Mouse (Mus musculus): Measurements from ENCODE around the gene Pcdh15. TPM values are rescaled to one million over a fixed set of nuclear protein-coding genes. Genes with fewer than 3 reads are reported as not detected.

Pcdh15 gene
- polyA plus RNA-seq, 1 experiment from 2014 or later, result 0.70 TPM

GRCm38 (mm10) chr10:73099846-73100241, 702 bp downstream of the Pcdh15 start:
- no peak for ATAC-seq (ENCODE audit: insufficient number of reproducible peaks, insufficient read depth, low FRiP score, low read depth)
- Histone ChIP-seq H3K9ac (ENCODE audit: low read length) (peak overlapping the region; percentile 59), H3K27me3 (ENCODE audit: control insufficient read depth, insufficient read depth, low read length) (peaks cover 61% of the 10 kb centered on the region), H3K4me3 (ENCODE audit: control insufficient read depth in 1 of 2, insufficient read depth in 1 of 2, low read depth in 1 of 2, low read length in 2 of 2) (peak overlapping the region; percentile 54 to 61), H3K27ac (replicated peaks in 1 of 2; ENCODE audit: control insufficient read depth in 1 of 2, insufficient read depth in 1 of 2, low read depth in 2 of 2, low read length in 2 of 2) (no peak overlapping the region), H3K36me3 (ENCODE audit: control insufficient read depth, insufficient read depth, low read length) (no peaks in the 10 kb centered on the region), H3K9me3 (ENCODE audit: control insufficient read depth, low read length) (peaks cover 4% of the 10 kb centered on the region; the same call in 1 of the 2 replicates), H3K4me1 (ENCODE audit: control insufficient read depth in 2 of 2, insufficient read depth in 2 of 2, low read length in 2 of 2) (peaks cover 4 to 6% of the 10 kb centered on the region in 2 experiments; a peak in 2 of 4 replicates), H3K4me2 (ENCODE audit: low read length) (peak overlapping the region; percentile 96)
- under 1% methylated on average over 37 of the region's 37 CpGs for WGBS

GRCm38 (mm10) chr10:73103383-73103994, 4.3 kb downstream of the Pcdh15 start:
- no peak overlapping the region for H3K27ac ChIP-seq (replicated peaks in 1 of 2; ENCODE audit: control insufficient read depth in 1 of 2, insufficient read depth in 1 of 2, low read depth in 2 of 2, low read length in 2 of 2)
- no peak for ATAC-seq (ENCODE audit: insufficient number of reproducible peaks, insufficient read depth, low FRiP score, low read depth)
- no peak overlapping the region for H3K4me3 ChIP-seq (ENCODE audit: control insufficient read depth in 1 of 2, insufficient read depth in 1 of 2, low read depth in 1 of 2, low read length in 2 of 2)
- H3K9ac ChIP-seq (ENCODE audit: low read length), result no peak overlapping the region
- peaks cover 4% of the 10 kb centered on the region; the same call in 1 of the 2 replicates for H3K9me3 ChIP-seq (ENCODE audit: control insufficient read depth, low read length)
- H3K27me3 ChIP-seq (ENCODE audit: control insufficient read depth, insufficient read depth, low read length), result peaks cover 38% of the 10 kb centered on the region
- no peaks in the 10 kb centered on the region for H3K36me3 ChIP-seq (ENCODE audit: control insufficient read depth, insufficient read depth, low read length)
- H3K4me2 ChIP-seq (ENCODE audit: low read length), result no peak overlapping the region
- 58% methylated on average over 13 of the region's 13 CpGs for WGBS
- H3K4me1 ChIP-seq (ENCODE audit: control insufficient read depth in 2 of 2, insufficient read depth in 2 of 2, low read length in 2 of 2), result peaks cover 0 to 4% of the 10 kb centered on the region in 2 experiments; a peak in 1 of 4 replicates

GRCm38 (mm10) chr10:73105893-73106292, 6.8 kb downstream of the Pcdh15 start:
- no peak for ATAC-seq (ENCODE audit: insufficient number of reproducible peaks, insufficient read depth, low FRiP score, low read depth)
- Histone ChIP-seq H3K36me3 (ENCODE audit: control insufficient read depth, insufficient read depth, low read length) (no peaks in the 10 kb centered on the region), H3K9me3 (ENCODE audit: control insufficient read depth, low read length) (no peaks in the 10 kb centered on the region), H3K4me1 (ENCODE audit: control insufficient read depth in 2 of 2, insufficient read depth in 2 of 2, low read length in 2 of 2) (no peaks in the 10 kb centered on the region), H3K27ac (replicated peaks in 1 of 2; ENCODE audit: control insufficient read depth in 1 of 2, insufficient read depth in 1 of 2, low read depth in 2 of 2, low read length in 2 of 2) (no peak overlapping the region), H3K9ac (ENCODE audit: low read length) (no peak overlapping the region), H3K27me3 (ENCODE audit: control insufficient read depth, insufficient read depth, low read length) (peaks cover 14% of the 10 kb centered on the region), H3K4me2 (ENCODE audit: low read length) (no peak overlapping the region), H3K4me3 (ENCODE audit: control insufficient read depth in 1 of 2, insufficient read depth in 1 of 2, low read depth in 1 of 2, low read length in 2 of 2) (no peak overlapping the region)
- 54% methylated on average over 2 of the region's 2 CpGs for WGBS

GRCm38 (mm10) chr10:73137985-73138384, 38.8 kb downstream of the Pcdh15 start:
- Histone ChIP-seq H3K4me3 (ENCODE audit: control insufficient read depth in 1 of 2, insufficient read depth in 1 of 2, low read depth in 1 of 2, low read length in 2 of 2) (no peak overlapping the region), H3K4me2 (ENCODE audit: low read length) (no peak overlapping the region), H3K9me3 (ENCODE audit: control insufficient read depth, low read length) (no peaks in the 10 kb centered on the region), H3K4me1 (ENCODE audit: control insufficient read depth in 2 of 2, insufficient read depth in 2 of 2, low read length in 2 of 2) (no peaks in the 10 kb centered on the region), H3K27me3 (ENCODE audit: control insufficient read depth, insufficient read depth, low read length) (no peaks in the 10 kb centered on the region), H3K27ac (replicated peaks in 1 of 2; ENCODE audit: control insufficient read depth in 1 of 2, insufficient read depth in 1 of 2, low read depth in 2 of 2, low read length in 2 of 2) (no peak overlapping the region), H3K9ac (ENCODE audit: low read length) (no peak overlapping the region), H3K36me3 (ENCODE audit: control insufficient read depth, insufficient read depth, low read length) (no peaks in the 10 kb centered on the region)
- no peak for ATAC-seq (ENCODE audit: insufficient number of reproducible peaks, insufficient read depth, low FRiP score, low read depth)
- 55% methylated on average over 3 of the region's 3 CpGs for WGBS

GRCm38 (mm10) chr10:73147543-73147942, 48.4 kb downstream of the Pcdh15 start:
- H3K36me3 ChIP-seq (ENCODE audit: control insufficient read depth, insufficient read depth, low read length), result no peaks in the 10 kb centered on the region
- ATAC-seq (ENCODE audit: insufficient number of reproducible peaks, insufficient read depth, low FRiP score, low read depth), result no peak

GRCm38 (mm10) chr10:73147978-73148377, 48.8 kb downstream of the Pcdh15 start:
- H3K36me3 ChIP-seq (ENCODE audit: control insufficient read depth, insufficient read depth, low read length), result no peaks in the 10 kb centered on the region
- no peak overlapping the region for H3K27ac ChIP-seq (replicated peaks in 1 of 2; ENCODE audit: control insufficient read depth in 1 of 2, insufficient read depth in 1 of 2, low read depth in 2 of 2, low read length in 2 of 2)
- H3K4me3 ChIP-seq (ENCODE audit: control insufficient read depth in 1 of 2, insufficient read depth in 1 of 2, low read depth in 1 of 2, low read length in 2 of 2), result no peak overlapping the region
- no peaks in the 10 kb centered on the region for H3K9me3 ChIP-seq (ENCODE audit: control insufficient read depth, low read length)
- no peaks in the 10 kb centered on the region for H3K27me3 ChIP-seq (ENCODE audit: control insufficient read depth, insufficient read depth, low read length)
- no peaks in the 10 kb centered on the region for H3K4me1 ChIP-seq (ENCODE audit: control insufficient read depth in 2 of 2, insufficient read depth in 2 of 2, low read length in 2 of 2)
- no peak overlapping the region for H3K4me2 ChIP-seq (ENCODE audit: low read length)
- ATAC-seq (ENCODE audit: insufficient number of reproducible peaks, insufficient read depth, low FRiP score, low read depth), result no peak
- no peak overlapping the region for H3K9ac ChIP-seq (ENCODE audit: low read length)
- 57% methylated on average over 4 of the region's 4 CpGs for WGBS

More at GRCm38 (mm10) chr10:73147543-73147942, 48.4 kb downstream of the Pcdh15 start:
- H3K4me3 ChIP-seq (ENCODE audit: control insufficient read depth in 1 of 2, insufficient read depth in 1 of 2, low read depth in 1 of 2, low read length in 2 of 2), result no peak overlapping the region
- H3K4me1 ChIP-seq (ENCODE audit: control insufficient read depth in 2 of 2, insufficient read depth in 2 of 2, low read length in 2 of 2), result no peaks in the 10 kb centered on the region
- no peak overlapping the region for H3K27ac ChIP-seq (replicated peaks in 1 of 2; ENCODE audit: control insufficient read depth in 1 of 2, insufficient read depth in 1 of 2, low read depth in 2 of 2, low read length in 2 of 2)
- H3K4me2 ChIP-seq (ENCODE audit: low read length), result no peak overlapping the region
- no peak overlapping the region for H3K9ac ChIP-seq (ENCODE audit: low read length)
- H3K9me3 ChIP-seq (ENCODE audit: control insufficient read depth, low read length), result no peaks in the 10 kb centered on the region
- no peaks in the 10 kb centered on the region for H3K27me3 ChIP-seq (ENCODE audit: control insufficient read depth, insufficient read depth, low read length)

- Histone ChIP-seq H3K4me2 (ENCODE audit: low read length) (no peak overlapping the region), H3K4me3 (ENCODE audit: control insufficient read depth in 1 of 2, insufficient read depth in 1 of 2, low read depth in 1 of 2, low read length in 2 of 2) (no peak overlapping the region), H3K27ac (replicated peaks in 1 of 2; ENCODE audit: control insufficient read depth in 1 of 2, insufficient read depth in 1 of 2, low read depth in 2 of 2, low read length in 2 of 2) (no peak overlapping the region), H3K36me3 (ENCODE audit: control insufficient read depth, insufficient read depth, low read length) (no peaks in the 10 kb centered on the region), H3K27me3 (ENCODE audit: control insufficient read depth, insufficient read depth, low read length) (no peaks in the 10 kb centered on the region), H3K4me1 (ENCODE audit: control insufficient read depth in 2 of 2, insufficient read depth in 2 of 2, low read length in 2 of 2) (no peaks in the 10 kb centered on the region), H3K9me3 (ENCODE audit: control insufficient read depth, low read length) (no peaks in the 10 kb centered on the region), H3K9ac (ENCODE audit: low read length) (no peak overlapping the region)
- 79% methylated on average over 5 of the region's 5 CpGs for WGBS
- ATAC-seq (ENCODE audit: insufficient number of reproducible peaks, insufficient read depth, low FRiP score, low read depth), result no peak
Measured at GRCm38 (mm10) chr10:73154544-73154943, 55.4 kb downstream of the Pcdh15 start.

GRCm38 (mm10) chr10:73161757-73162156, 62.6 kb downstream of the Pcdh15 start:
- no peak overlapping the region for H3K4me2 ChIP-seq (ENCODE audit: low read length)
- no peak for ATAC-seq (ENCODE audit: insufficient number of reproducible peaks, insufficient read depth, low FRiP score, low read depth)
- 78% methylated on average over 1 of the region's 1 CpGs for WGBS
- H3K4me1 ChIP-seq (ENCODE audit: control insufficient read depth in 2 of 2, insufficient read depth in 2 of 2, low read length in 2 of 2), result no peaks in the 10 kb centered on the region
- H3K36me3 ChIP-seq (ENCODE audit: control insufficient read depth, insufficient read depth, low read length), result no peaks in the 10 kb centered on the region
- no peak overlapping the region for H3K27ac ChIP-seq (replicated peaks in 1 of 2; ENCODE audit: control insufficient read depth in 1 of 2, insufficient read depth in 1 of 2, low read depth in 2 of 2, low read length in 2 of 2)
- no peak overlapping the region for H3K9ac ChIP-seq (ENCODE audit: low read length)
- no peaks in the 10 kb centered on the region for H3K27me3 ChIP-seq (ENCODE audit: control insufficient read depth, insufficient read depth, low read length)
- no peak overlapping the region for H3K4me3 ChIP-seq (ENCODE audit: control insufficient read depth in 1 of 2, insufficient read depth in 1 of 2, low read depth in 1 of 2, low read length in 2 of 2)
- H3K9me3 ChIP-seq (ENCODE audit: control insufficient read depth, low read length), result no peaks in the 10 kb centered on the region
